Mouse (Mus musculus) MEL (cell line): ENCODE results near the gene Npc2. TPM values are rescaled to one million over a fixed set of nuclear protein-coding genes. Genes with fewer than 3 reads are reported as not detected.

ENCODE experiments used
- DNase-seq: peaks from one replicate; pipeline ENCODE4 v3.0.0; 2011; ENCODE audit warnings: low read depth, low spot score
- H3K27ac ChIP-seq: 2 replicates; pipeline ENCODE4 v1.5.1; 2012; ENCODE audit warnings: low read depth, mild to moderate bottlenecking, control low read depth, low read length, moderate library complexity; ENCODE audit not compliant: control insufficient read depth
- H3K27me3 ChIP-seq, 2 experiments: fragments of 150-350 bp in 1 of 2; sonication (generic) in 1 of 2; 2 replicates each; pipeline ENCODE4 v1.6.1; 2012; ENCODE audit warnings: low read length in 2 of 2, mild to moderate bottlenecking in 2 of 2, improper control_type of control experiment in 1 of 2, moderate library complexity in 1 of 2; ENCODE audit not compliant: insufficient read depth in 2 of 2, control insufficient read depth in 1 of 2
- H3K36me3 ChIP-seq, 2 experiments: 2 replicates each; pipeline ENCODE4 v1.6.1; 2012 to 2014; ENCODE audit warnings: low read length in 2 of 2, improper control_type of control experiment in 1 of 2, inconsistent platforms in 1 of 2, mild to moderate bottlenecking in 1 of 2; ENCODE audit not compliant: insufficient read depth in 2 of 2, control insufficient read depth in 1 of 2
- H3K4me1 ChIP-seq, 2 experiments: fragments of 150-350 bp in 1 of 2; sonication (generic) in 1 of 2; 2 replicates each; pipeline ENCODE4 v1.6.1; 2012; ENCODE audit warnings: low read length in 2 of 2, improper control_type of control experiment in 1 of 2, mild to moderate bottlenecking in 1 of 2; ENCODE audit not compliant: insufficient read depth in 2 of 2, control insufficient read depth in 1 of 2
- H3K4me3 ChIP-seq, 2 experiments: fragments of 150-350 bp in 1 of 2; sonication (generic) in 1 of 2; 2 replicates each; pipeline ENCODE4 v1.5.1; 2012; ENCODE audit warnings: low read depth in 2 of 2, low read length in 2 of 2, mild to moderate bottlenecking in 2 of 2, moderate library complexity in 2 of 2, control low read depth in 1 of 2, improper control_type of control experiment in 1 of 2; ENCODE audit not compliant: control insufficient read depth in 1 of 2, insufficient read depth in 1 of 2
- H3K79me2 ChIP-seq: 2 replicates; pipeline ENCODE4 v1.6.1; 2012; ENCODE audit warnings: mild to moderate bottlenecking, low read length, moderate library complexity; ENCODE audit not compliant: control insufficient read depth, poor library complexity, insufficient read depth
- H3K9ac ChIP-seq: 2 replicates; pipeline ENCODE4 v1.6.1; 2012; ENCODE audit warnings: low read depth, mild to moderate bottlenecking, control low read depth, low read length, moderate library complexity; ENCODE audit not compliant: control insufficient read depth, poor library complexity, severe bottlenecking
- H3K9me3 ChIP-seq: fragments of 150-350 bp; sonication (generic); replicated peaks from 2 replicates; pipeline ENCODE4 v1.6.1; 2012; ENCODE audit warnings: mild to moderate bottlenecking, low read length, improper control_type of control experiment, moderate library complexity; ENCODE audit not compliant: insufficient read depth
- BHLHE40 ChIP-seq: IDR thresholded peaks from 2 replicates; pipeline ENCODE4 v1.6.1; 2012; ENCODE audit warnings: low read depth, mild to moderate bottlenecking, inconsistent platforms, low read length, improper control_type of control experiment, borderline replicate concordance
- CHD1 ChIP-seq: IDR thresholded peaks from 2 replicates; pipeline ENCODE4 v1.6.1; 2012; ENCODE audit warnings: low read depth, mild to moderate bottlenecking, inconsistent platforms, low read length, improper control_type of control experiment
- CHD2 ChIP-seq: IDR thresholded peaks from 2 replicates; pipeline ENCODE4 v1.6.1; 2011; ENCODE audit warnings: low read length, improper control_type of control experiment
- CTCF ChIP-seq, 3 experiments: IDR thresholded peaks in 2 of 3; conservative IDR thresholded peaks in 1 of 3; 2 replicates each; pipeline ENCODE4 v1.5.1; 2011 to 2012; ENCODE audit warnings: low read length in 3 of 3, low read depth in 2 of 3, mild to moderate bottlenecking in 2 of 3, improper control_type of control experiment in 1 of 3, inconsistent platforms in 1 of 3, mixed read lengths in 1 of 3, moderate library complexity in 1 of 3; ENCODE audit not compliant: control insufficient read depth in 1 of 3, insufficient read depth in 1 of 3, poor library complexity in 1 of 3, severe bottlenecking in 1 of 3
- EP300 ChIP-seq, 2 experiments: IDR thresholded peaks; 2 replicates each; pipeline ENCODE4 v1.6.1; 2011; ENCODE audit warnings: improper control_type of control experiment in 2 of 2, low read length in 2 of 2, low read depth in 1 of 2, mild to moderate bottlenecking in 1 of 2
- JUND ChIP-seq: IDR thresholded peaks from 2 replicates; pipeline ENCODE4 v1.6.1; 2011; ENCODE audit warnings: low read depth, mild to moderate bottlenecking, improper control_type of control experiment, low read length
- MAZ ChIP-seq: IDR thresholded peaks from 2 replicates; pipeline ENCODE4 v1.6.1; 2012; ENCODE audit warnings: low read depth, mild to moderate bottlenecking, inconsistent platforms, low read length, improper control_type of control experiment
- MXI1 ChIP-seq: IDR thresholded peaks from 2 replicates; pipeline ENCODE4 v1.6.1; 2011; ENCODE audit warnings: mild to moderate bottlenecking, low read depth, low read length, improper control_type of control experiment
- MYC ChIP-seq: IDR thresholded peaks from 2 replicates; pipeline ENCODE4 v1.6.1; 2011; ENCODE audit warnings: low read depth, mild to moderate bottlenecking, low read length, improper control_type of control experiment, moderate library complexity
- NRF1 ChIP-seq: IDR thresholded peaks from 2 replicates; pipeline ENCODE4 v1.6.1; 2014; ENCODE audit warnings: low read depth, mild to moderate bottlenecking, inconsistent platforms, low read length, improper control_type of control experiment, moderate library complexity; ENCODE audit not compliant: poor library complexity, insufficient read depth, severe bottlenecking
- POLR2A ChIP-seq, 2 experiments: IDR thresholded peaks; 2 replicates each; pipeline ENCODE4 v1.6.1; 2011 to 2012; ENCODE audit warnings: low read length in 2 of 2, mild to moderate bottlenecking in 2 of 2, control low read depth in 1 of 2, improper control_type of control experiment in 1 of 2, low read depth in 1 of 2, moderate library complexity in 1 of 2; ENCODE audit not compliant: control insufficient read depth in 1 of 2, insufficient read depth in 1 of 2, poor library complexity in 1 of 2
- RAD21 ChIP-seq: IDR thresholded peaks from 2 replicates; pipeline ENCODE4 v1.6.1; 2011; ENCODE audit warnings: mild to moderate bottlenecking, low read depth, low read length, improper control_type of control experiment
- RCOR1 ChIP-seq: IDR thresholded peaks from 2 replicates; pipeline ENCODE4 v1.6.1; 2012; ENCODE audit warnings: low read depth, mild to moderate bottlenecking, inconsistent platforms, low read length, improper control_type of control experiment
- SIN3A ChIP-seq: IDR thresholded peaks from 2 replicates; pipeline ENCODE4 v1.6.1; 2012; ENCODE audit warnings: low read length, improper control_type of control experiment, inconsistent platforms
- SMC3 ChIP-seq: IDR thresholded peaks from 2 replicates; pipeline ENCODE4 v1.6.1; 2011; ENCODE audit warnings: low read depth, low read length, improper control_type of control experiment
- TAL1 ChIP-seq: IDR thresholded peaks from 2 replicates; pipeline ENCODE4 v1.6.1; 2012; ENCODE audit warnings: mild to moderate bottlenecking, inconsistent platforms, low read length, moderate library complexity, mixed read lengths
- TCF12 ChIP-seq: IDR thresholded peaks from 2 replicates; pipeline ENCODE4 v1.6.1; 2014; ENCODE audit warnings: low read depth, mild to moderate bottlenecking, inconsistent platforms, low read length, improper control_type of control experiment, moderate library complexity
- UBTF ChIP-seq: IDR thresholded peaks from 2 replicates; pipeline ENCODE4 v1.6.1; 2012; ENCODE audit warnings: low read depth, mild to moderate bottlenecking, inconsistent platforms, low read length, improper control_type of control experiment, moderate library complexity, borderline replicate concordance; ENCODE audit not compliant: insufficient read depth
- USF2 ChIP-seq, 2 experiments: IDR thresholded peaks; 2 replicates each; pipeline ENCODE4 v1.6.1; 2011 to 2012; ENCODE audit warnings: improper control_type of control experiment in 2 of 2, low read length in 2 of 2, borderline replicate concordance in 1 of 2, inconsistent platforms in 1 of 2, low read depth in 1 of 2, mild to moderate bottlenecking in 1 of 2; ENCODE audit not compliant: insufficient read depth in 1 of 2
- ZC3H11A ChIP-seq: IDR thresholded peaks from 2 replicates; pipeline ENCODE4 v1.6.1; 2012; ENCODE audit warnings: low read depth, mild to moderate bottlenecking, inconsistent platforms, low read length, improper control_type of control experiment
- ZNF384 ChIP-seq: IDR thresholded peaks from 2 replicates; pipeline ENCODE4 v1.6.1; 2012; ENCODE audit warnings: low read depth, mild to moderate bottlenecking, inconsistent platforms, low read length, improper control_type of control experiment
- polyA plus RNA-seq, 2 experiments: library from polyadenylated mRNA; stranded (reverse) in 1 of 2; unstranded in 1 of 2; fragments of >175 nt in 1 of 2; fragments of >200 nt in 1 of 2; gene quantifications; 2 replicates each; pipeline versions ENCODE4 v1.2.1 to v1.2.4; 2012; ENCODE audit warnings: low replicate concordance in 2 of 2, low read depth in 1 of 2; ENCODE audit not compliant: insufficient read length in 2 of 2, insufficient read depth in 1 of 2, missing spikeins in 1 of 2
- total RNA-seq: library from RNA; depleted of rRNA; stranded (reverse); fragments of 300-350 nt; gene quantifications from 2 replicates; pipeline ENCODE4 v1.2.3, GENCODE M21; 2012

Gene Npc2
- total and polyA plus RNA-seq, 3 experiments: 48.9 to 63.1 TPM; not detected in 1

DNA sequence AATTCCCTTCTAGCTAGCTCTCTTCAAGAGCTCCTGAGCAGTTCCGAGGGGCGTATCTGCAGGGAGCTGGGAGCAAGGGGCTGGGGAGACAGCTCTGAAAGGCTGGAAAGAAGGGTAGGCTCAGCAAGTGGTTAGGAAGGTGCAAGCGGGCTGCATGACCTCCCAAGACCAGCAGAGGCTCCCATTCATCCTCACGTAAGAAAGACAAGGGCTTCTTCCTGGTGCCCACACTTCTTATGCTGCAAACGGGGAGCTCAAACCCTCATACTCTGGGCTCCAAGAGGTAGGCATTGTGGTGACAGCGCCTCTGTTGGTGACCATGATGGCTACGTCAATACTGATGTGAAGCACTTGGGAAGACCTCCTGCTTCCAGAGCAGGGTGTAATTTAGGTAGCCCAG, 40.8 kb upstream of the Npc2 start:
- no peaks in the 10 kb centered on the region for H3K4me1 ChIP-seq
- H3K27ac ChIP-seq: no peak overlapping the region
- no peak overlapping the region for H3K9ac ChIP-seq
- no peak for TF ChIP-seq TAL1
- peak; percentile 6; the same call in 1 of the 2 replicates for TF ChIP-seq RAD21
- TF ChIP-seq CTCF (IDR thresholded peaks at IDR 0.05 in 2 of 3, conservative IDR thresholded peaks at IDR 0.05 in 1 of 3; ENCODE audit: control insufficient read depth in 1 of 3, insufficient read depth in 1 of 3, low read depth in 2 of 3, low read length in 3 of 3, poor library complexity in 1 of 3, severe bottlenecking in 1 of 3): peak in 1 of 3 experiments; percentile 12; a peak in 2 of 6 replicates
- H3K36me3 ChIP-seq: no peaks in the 10 kb centered on the region
- H3K4me3 ChIP-seq: no peak overlapping the region
- H3K9me3 ChIP-seq: no peaks in the 10 kb centered on the region
- no peaks in the 10 kb centered on the region for H3K79me2 ChIP-seq
- peak; percentile 17 for DNase-seq
- peaks cover 0 to 3% of the 10 kb centered on the region in 2 experiments; a peak in 2 of 4 replicates for H3K27me3 ChIP-seq

DNA sequence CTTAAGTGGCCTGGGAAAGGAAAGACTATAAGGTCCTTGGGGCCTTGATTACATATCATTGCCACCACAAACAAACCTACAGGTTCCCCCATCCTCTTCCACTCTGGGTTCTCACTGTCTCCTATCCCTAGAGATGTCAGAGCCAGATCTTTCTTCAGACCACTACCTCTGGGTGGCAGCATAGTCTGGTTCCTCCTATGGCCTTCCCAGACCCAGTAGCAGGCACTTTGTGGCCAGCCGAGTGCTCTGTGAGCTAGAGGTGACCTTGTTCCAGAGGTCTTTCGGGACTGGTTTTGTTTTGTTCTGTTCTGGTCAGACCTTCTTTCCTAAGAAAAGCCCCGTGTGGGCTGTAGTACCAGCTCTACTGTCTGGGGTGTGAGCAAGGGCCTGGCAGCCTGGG, 39.1 kb upstream of the Npc2 start:
- H3K4me3 ChIP-seq: no peak overlapping the region
- TF ChIP-seq JUND (no peak), USF2 (IDR thresholded peaks at IDR 0.05; ENCODE audit: borderline replicate concordance in 1 of 2, insufficient read depth in 1 of 2, low read depth in 1 of 2, low read length in 2 of 2) (no peak), NRF1 (no peak), MYC (no peak), MAZ (no peak), RAD21 (peak; percentile 47), SMC3 (peak; percentile 44), EP300 (IDR thresholded peaks at IDR 0.05; ENCODE audit: low read depth in 1 of 2, low read length in 2 of 2) (no peak), CTCF (IDR thresholded peaks at IDR 0.05 in 2 of 3, conservative IDR thresholded peaks at IDR 0.05 in 1 of 3; ENCODE audit: control insufficient read depth in 1 of 3, insufficient read depth in 1 of 3, low read depth in 2 of 3, low read length in 3 of 3, poor library complexity in 1 of 3, severe bottlenecking in 1 of 3) (peak in 2 of 3 experiments; percentile 40 to 53; a peak in 4 of 6 replicates), MXI1 (no peak)
- H3K79me2 ChIP-seq: no peaks in the 10 kb centered on the region
- H3K9ac ChIP-seq: no peak overlapping the region
- no peaks in the 10 kb centered on the region for H3K36me3 ChIP-seq
- H3K9me3 ChIP-seq: no peaks in the 10 kb centered on the region
- peaks cover 6 to 10% of the 10 kb centered on the region in 2 experiments; a peak in 2 of 4 replicates for H3K27me3 ChIP-seq
- H3K27ac ChIP-seq: no peak overlapping the region
- H3K4me1 ChIP-seq: no peaks in the 10 kb centered on the region
- peak; percentile 27 for DNase-seq

DNA sequence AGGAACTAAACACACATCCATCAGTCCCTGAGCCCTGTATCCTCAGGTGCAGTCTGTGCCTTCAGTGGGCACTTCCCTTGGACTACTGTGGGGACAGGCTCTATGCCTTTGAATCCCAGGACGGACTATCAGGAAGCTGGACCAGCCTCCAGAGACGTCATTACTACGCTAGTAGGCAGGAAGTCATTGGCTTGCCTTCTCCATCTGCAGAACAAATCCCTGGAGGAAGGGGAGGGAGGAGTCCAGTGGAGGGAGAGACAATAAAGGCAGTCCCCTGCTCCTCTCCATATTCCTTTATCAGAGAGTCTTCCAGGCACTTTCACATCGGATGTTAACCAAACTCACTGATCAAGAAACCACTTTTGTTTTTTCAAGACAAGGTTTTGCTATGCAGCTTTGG, 38.6 kb upstream of the Npc2 start:
- Histone ChIP-seq H3K9ac (no peak overlapping the region), H3K4me1 (no peaks in the 10 kb centered on the region), H3K79me2 (no peaks in the 10 kb centered on the region), H3K27ac (no peak overlapping the region), H3K4me3 (no peak overlapping the region), H3K27me3 (peaks cover 8 to 13% of the 10 kb centered on the region in 2 experiments), H3K9me3 (no peaks in the 10 kb centered on the region), H3K36me3 (no peaks in the 10 kb centered on the region)
- no peak for TF ChIP-seq ZC3H11A
- TF ChIP-seq SMC3: no peak
- no peak for TF ChIP-seq ZNF384
- TF ChIP-seq MYC: no peak
- TF ChIP-seq MXI1: no peak
- no peak for TF ChIP-seq CHD2
- no peak for TF ChIP-seq TCF12
- TF ChIP-seq SIN3A: no peak
- TF ChIP-seq CTCF (IDR thresholded peaks at IDR 0.05 in 2 of 3, conservative IDR thresholded peaks at IDR 0.05 in 1 of 3; ENCODE audit: control insufficient read depth in 1 of 3, insufficient read depth in 1 of 3, low read depth in 2 of 3, low read length in 3 of 3, poor library complexity in 1 of 3, severe bottlenecking in 1 of 3): no peak
- no peak for TF ChIP-seq RCOR1
- TF ChIP-seq CHD1: no peak
- TF ChIP-seq TAL1: no peak
- TF ChIP-seq EP300 (IDR thresholded peaks at IDR 0.05; ENCODE audit: low read depth in 1 of 2, low read length in 2 of 2): no peak
- no peak for TF ChIP-seq JUND
- no peak for TF ChIP-seq MAZ
- no peak for TF ChIP-seq UBTF
- no peak for TF ChIP-seq POLR2A (IDR thresholded peaks at IDR 0.05; ENCODE audit: control insufficient read depth in 1 of 2, insufficient read depth in 1 of 2, low read depth in 1 of 2, low read length in 2 of 2, poor library complexity in 1 of 2)
- TF ChIP-seq BHLHE40: no peak
- DNase-seq: no peak
